In the genomic region with DNA sequence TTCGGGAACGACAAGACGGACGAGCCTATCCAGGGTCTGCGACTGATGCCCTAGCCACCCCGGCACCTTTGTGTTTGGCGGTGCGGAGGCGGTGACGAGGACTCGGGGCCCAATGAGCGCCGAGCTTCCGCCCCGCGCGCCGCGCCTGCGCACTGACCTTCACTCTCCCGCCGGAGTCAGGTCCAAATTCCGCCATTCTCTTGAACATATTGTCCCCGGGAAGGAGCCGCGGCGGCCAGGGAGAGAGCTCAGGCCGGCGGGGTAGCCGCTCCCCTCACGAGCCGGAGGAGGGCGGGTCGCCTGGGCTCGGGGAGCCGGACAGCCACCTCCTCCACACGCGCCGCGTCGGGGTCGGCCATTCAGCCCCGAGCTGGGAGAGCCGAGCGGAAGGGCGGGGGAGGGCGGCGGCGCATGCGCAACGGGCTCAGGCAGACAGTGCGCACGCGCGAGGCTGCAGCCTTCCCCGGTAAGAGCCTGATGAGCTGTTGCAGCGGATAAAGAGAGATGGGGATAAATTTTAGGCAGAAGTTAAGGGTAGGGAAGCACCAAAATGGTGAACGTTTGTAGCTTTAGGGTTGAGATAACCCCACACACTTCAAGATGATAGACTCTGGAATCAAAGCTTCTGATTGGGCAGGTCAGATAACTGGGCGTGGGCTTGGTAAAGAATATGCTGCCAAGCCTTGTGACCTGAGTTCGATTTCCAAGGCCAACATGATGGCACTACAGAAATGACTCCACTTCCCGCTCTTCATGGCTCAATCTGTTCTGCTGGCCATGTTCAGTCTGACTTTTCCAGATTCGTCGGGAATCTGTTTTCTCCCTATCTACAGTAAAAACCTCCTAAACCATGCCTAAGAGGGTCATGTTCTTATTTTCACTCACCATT, we compare ENCODE assay signal across 8 mouse cellular contexts. TPM values are rescaled to one million over a fixed set of nuclear protein-coding genes. Genes with fewer than 3 reads are reported as not detected.
DNase-seq lines count a peak whose midpoint lies in the region; ATAC-seq lines count a peak whose summit lies in the region.

A gene (minus strand): TSS at position 406 of the 889 bp plus-strand sequence.

- 1% methylated on average over 63 of the region's 63 CpGs for WGBS in forebrain, embryonic 11.5 days
- under 1% methylated on average over 62 of the region's 63 CpGs for WGBS in heart, embryonic 16.5 days
- WGBS in liver, embryonic 15.5 days (ENCODE audit: insufficient replicate concordance), result under 1% methylated on average over 63 of the region's 63 CpGs
- WGBS in neural tube, embryonic 12.5 days, result 2% methylated on average over 63 of the region's 63 CpGs

- H3K4me1 ChIP-seq in forebrain, embryonic 11.5 days (replicated peaks; ENCODE audit: control insufficient read depth, insufficient read depth, low read length), result peaks cover 4% of the 10 kb centered on the region; the same call in 1 of the 2 replicates
- peaks cover 15% of the 10 kb centered on the region for H3K4me1 ChIP-seq in heart, embryonic 16.5 days (ENCODE audit: control insufficient read depth, insufficient read depth, low read length)
- H3K4me1 ChIP-seq in liver, embryonic 15.5 days (replicated peaks), result peaks cover 26% of the 10 kb centered on the region
- peaks cover 13% of the 10 kb centered on the region for H3K4me1 ChIP-seq in neural tube, embryonic 12.5 days

- peak; percentile 97 for ATAC-seq in forebrain, embryonic 11.5 days (replicated peaks; ENCODE audit: low FRiP score)
- ATAC-seq in heart, embryonic 16.5 days (replicated peaks; ENCODE audit: extremely low read depth, insufficient read depth, low FRiP score), result peak; percentile 96
- ATAC-seq in liver, embryonic 15.5 days (ENCODE audit: insufficient read depth), result peak; percentile 97
- ATAC-seq in neural tube, embryonic 12.5 days (ENCODE audit: low FRiP score, low read depth), result peak; percentile 98

- peak; percentile 95 to 97 for DNase-seq in CD8-positive naive resting alpha-beta T cell, adult 2 months (ENCODE audit: low read depth in 2 of 2, low spot score in 2 of 2)
- DNase-seq in c-Kit-positive CD71-negative TER-119-negative erythroid progenitor cells, embryonic 14.5 days (ENCODE audit: low read depth), result peak; percentile 83
- peak; percentile 97 for DNase-seq in forebrain, embryonic 11.5 days (ENCODE audit: low spot score)
- DNase-seq in kidney, postnatal 36 days, result peak; percentile 93 to 96
- peak; percentile 82 for DNase-seq in telencephalon, adult 2 months (ENCODE audit: low read depth, low spot score)

- no peaks in the 10 kb centered on the region for H3K27me3 ChIP-seq in forebrain, embryonic 11.5 days (ENCODE audit: control insufficient read depth, insufficient read depth, low read length)
- no peaks in the 10 kb centered on the region for H3K27me3 ChIP-seq in heart, embryonic 16.5 days (ENCODE audit: control insufficient read depth, insufficient read depth, low read length)
- no peaks in the 10 kb centered on the region for H3K27me3 ChIP-seq in liver, embryonic 15.5 days
- no peaks in the 10 kb centered on the region for H3K27me3 ChIP-seq in neural tube, embryonic 12.5 days (replicated peaks)

- H3K27ac ChIP-seq in forebrain, embryonic 11.5 days (ENCODE audit: low read depth, low read length), result peak within 1 kb of the TSS; percentile 97
- peak within 1 kb of the TSS; percentile 99 for H3K27ac ChIP-seq in heart, embryonic 16.5 days (ENCODE audit: low read length)
- H3K27ac ChIP-seq in liver, embryonic 15.5 days (replicated peaks), result peak within 1 kb of the TSS; percentile 97
- H3K27ac ChIP-seq in neural tube, embryonic 12.5 days, result peak within 1 kb of the TSS; percentile 98

- H3K9ac ChIP-seq in forebrain, embryonic 11.5 days (ENCODE audit: low read length), result peak within 1 kb of the TSS; percentile 97
- H3K9ac ChIP-seq in heart, embryonic 16.5 days (ENCODE audit: low read length), result peak within 1 kb of the TSS; percentile 96
- peak within 1 kb of the TSS; percentile 97 for H3K9ac ChIP-seq in liver, embryonic 15.5 days
- peak within 1 kb of the TSS; percentile 92 for H3K9ac ChIP-seq in neural tube, embryonic 12.5 days

- H3K9me3 ChIP-seq in forebrain, embryonic 11.5 days (ENCODE audit: control insufficient read depth, low read length), result no peaks in the 10 kb centered on the region
- H3K9me3 ChIP-seq in heart, embryonic 16.5 days (replicated peaks; ENCODE audit: control insufficient read depth, low read length), result no peaks in the 10 kb centered on the region
- H3K9me3 ChIP-seq in liver, embryonic 15.5 days (replicated peaks), result no peaks in the 10 kb centered on the region
- H3K9me3 ChIP-seq in neural tube, embryonic 12.5 days, result no peaks in the 10 kb centered on the region

- peak within 1 kb of the TSS; percentile 80 for H3K4me3 ChIP-seq in forebrain, embryonic 11.5 days (ENCODE audit: low read depth, low read length)
- peak within 1 kb of the TSS; percentile 84 for H3K4me3 ChIP-seq in heart, embryonic 16.5 days (ENCODE audit: low read length)
- peak within 1 kb of the TSS; percentile 93 for H3K4me3 ChIP-seq in liver, embryonic 15.5 days (replicated peaks)
- H3K4me3 ChIP-seq in neural tube, embryonic 12.5 days, result peak within 1 kb of the TSS; percentile 87

- peak within 1 kb of the TSS; percentile 62 for H3K4me2 ChIP-seq in forebrain, embryonic 11.5 days (ENCODE audit: low read depth, low read length, severe bottlenecking)
- H3K4me2 ChIP-seq in heart, embryonic 16.5 days (ENCODE audit: low read depth, low read length), result peak within 1 kb of the TSS; percentile 86
- peak within 1 kb of the TSS; percentile 83 for H3K4me2 ChIP-seq in liver, embryonic 15.5 days
- H3K4me2 ChIP-seq in neural tube, embryonic 12.5 days (replicated peaks), result peak within 1 kb of the TSS; percentile 87

- no peaks in the 10 kb centered on the region; the same call in 1 of the 2 replicates for H3K36me3 ChIP-seq in forebrain, embryonic 11.5 days (ENCODE audit: control insufficient read depth, insufficient read depth, low read length)
- peaks cover 28% of the 10 kb centered on the region for H3K36me3 ChIP-seq in heart, embryonic 16.5 days (ENCODE audit: control insufficient read depth, insufficient read depth)
- H3K36me3 ChIP-seq in liver, embryonic 15.5 days (replicated peaks), result peaks cover 35% of the 10 kb centered on the region
- peaks cover 30% of the 10 kb centered on the region for H3K36me3 ChIP-seq in neural tube, embryonic 12.5 days

RNA-seq across cellular contexts. Expression of the gene that starts here (rescaled TPM):
- 153 and 165 TPM in 2 replicates for polyA plus RNA-seq in forebrain, embryonic 11.5 days (2014; fragmentation: Nextera tagmentation; extraction: Ambion mirVana)
- polyA plus RNA-seq in heart, embryonic 16.5 days (2015; fragmentation: Nextera tagmentation; extraction: Ambion mirVana), result 40.8 and 54.8 TPM in 2 replicates
- 34.3 and 35.7 TPM in 2 replicates for polyA plus RNA-seq in liver, embryonic 15.5 days (2015; fragmentation: Nextera tagmentation; extraction: Ambion mirVana)
- polyA plus RNA-seq in neural tube, embryonic 12.5 days (2016; fragmentation: Nextera tagmentation; extraction: Ambion mirVana), result 125 and 131 TPM in 2 replicates

Comparison
In these comparisons a context has a peak if more than half of its experiments do, and no peak if none do; other contexts are left out.
1. Peak in every context shown above with its lines: DNase-seq, ATAC-seq, H3K4me3 ChIP-seq and H3K27ac ChIP-seq.